Mouse (Mus musculus) bone marrow macrophage, adult 2 months (primary cell): ENCODE data around the gene Igsf21. TPM values are rescaled to one million over a fixed set of nuclear protein-coding genes. Genes with fewer than 3 reads are reported as not detected.

Experiments
- H3K27ac ChIP-seq: 2 replicates; pipeline ENCODE4 v1.5.1; 2012; ENCODE audit warnings: low read depth, low read length; ENCODE audit not compliant: insufficient read depth
- H3K4me1 ChIP-seq: 2 replicates; pipeline ENCODE4 v1.6.1; 2012; ENCODE audit warnings: low read length; ENCODE audit not compliant: control insufficient read depth, insufficient read depth
- H3K4me3 ChIP-seq: 2 replicates; pipeline ENCODE4 v1.5.1; 2012; ENCODE audit warnings: mild to moderate bottlenecking, low read length, moderate library complexity; ENCODE audit not compliant: insufficient read depth
- CTCF ChIP-seq: IDR thresholded peaks from 2 replicates; pipeline ENCODE4 v1.5.1; 2012; ENCODE audit warnings: low read depth, mild to moderate bottlenecking, low read length, moderate library complexity
- POLR2A ChIP-seq: IDR thresholded peaks from 2 replicates; pipeline ENCODE4 v1.6.1; 2012; ENCODE audit warnings: mild to moderate bottlenecking, low read depth, low read length, borderline replicate concordance
- polyA plus RNA-seq: library from polyadenylated mRNA; stranded (reverse); fragments of >200 nt; gene quantifications from 2 replicates; pipeline ENCODE4 v1.2.4, GENCODE M21; 2012; ENCODE audit not compliant: missing spikeins, insufficient read depth, insufficient read length

Gene Igsf21
- polyA plus RNA-seq, 1 experiment: not detected

- TF ChIP-seq CTCF (no peak), POLR2A (no peak)
- H3K27ac ChIP-seq: no peak overlapping the region
- no peak overlapping the region for H3K4me3 ChIP-seq
- H3K4me1 ChIP-seq: no peaks in the 10 kb centered on the region
Measured at GRCm38 (mm10) chr4:140117275-140117691, 129.3 kb downstream of the Igsf21 start.

DNA sequence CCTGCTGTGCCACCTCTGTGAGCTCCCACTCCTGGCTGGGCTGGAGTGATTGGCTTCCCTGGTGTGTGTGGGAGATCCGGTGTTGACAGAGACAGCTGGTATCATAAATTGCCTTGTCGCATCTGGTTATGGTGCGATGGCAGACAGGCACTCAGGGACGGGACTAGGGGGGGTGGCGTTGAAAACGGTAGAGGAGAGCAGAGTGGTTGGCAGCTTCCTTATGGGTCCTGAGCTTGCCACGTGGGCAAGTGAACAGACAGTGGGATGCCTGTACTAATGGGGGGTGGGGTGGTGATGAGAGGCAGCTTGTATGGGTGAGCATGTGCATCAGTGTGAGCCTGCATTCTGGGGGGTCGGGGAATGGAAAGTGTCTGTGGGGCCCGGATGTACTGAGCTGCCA lies 130.8 kb downstream of the Igsf21 start:
- TF ChIP-seq CTCF (no peak), POLR2A (no peak)
- H3K27ac ChIP-seq: no peak overlapping the region
- H3K4me1 ChIP-seq: no peaks in the 10 kb centered on the region
- H3K4me3 ChIP-seq: no peak overlapping the region

DNA sequence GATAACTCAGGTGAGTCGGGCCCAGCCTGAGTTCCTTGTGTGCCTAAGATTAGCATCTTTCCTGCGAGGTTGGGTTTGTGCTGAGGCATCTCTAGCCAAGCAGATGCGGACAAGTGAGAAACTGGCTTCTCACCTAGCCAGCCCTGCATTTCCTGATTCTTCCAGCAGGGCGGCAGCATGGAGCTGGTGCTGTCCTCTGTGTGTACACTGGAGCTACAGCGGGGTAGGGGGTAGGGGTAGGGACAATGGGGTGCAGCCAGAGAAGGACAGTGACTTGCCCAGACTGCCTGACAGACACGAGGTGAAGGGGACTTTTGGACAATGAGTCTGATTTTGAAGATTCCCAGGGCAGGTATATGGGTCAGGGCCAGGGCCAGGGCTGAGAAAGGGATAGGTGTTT lies 131.5 kb downstream of the Igsf21 start:
- H3K27ac ChIP-seq: no peak overlapping the region
- H3K4me1 ChIP-seq: no peaks in the 10 kb centered on the region
- TF ChIP-seq POLR2A (no peak), CTCF (no peak)
- no peak overlapping the region for H3K4me3 ChIP-seq

- TF ChIP-seq POLR2A (no peak), CTCF (no peak)
- no peaks in the 10 kb centered on the region for H3K4me1 ChIP-seq
- H3K4me3 ChIP-seq: no peak overlapping the region
- no peak overlapping the region for H3K27ac ChIP-seq
Measured at GRCm38 (mm10) chr4:140113690-140114475, 132.7 kb downstream of the Igsf21 start.

DNA sequence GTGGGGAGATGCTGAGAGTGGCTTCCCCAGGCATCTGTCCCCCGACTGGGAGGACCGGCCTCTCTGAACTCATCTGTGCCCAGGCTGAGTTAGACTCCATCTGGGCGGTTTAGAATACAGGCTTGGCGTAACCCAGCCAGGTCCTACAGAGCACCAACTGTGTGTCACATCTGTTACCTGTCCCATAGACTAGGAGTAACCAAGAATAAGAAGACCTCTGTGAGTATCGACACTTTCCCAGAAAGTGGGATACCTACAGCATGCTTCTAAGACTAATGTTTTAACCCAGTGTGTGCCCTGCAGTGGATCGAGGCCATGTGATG lies 137.0 kb downstream of the Igsf21 start:
- no peak overlapping the region for H3K4me3 ChIP-seq
- TF ChIP-seq CTCF: no peak
- TF ChIP-seq POLR2A: no peak
- no peak overlapping the region for H3K27ac ChIP-seq
- no peaks in the 10 kb centered on the region for H3K4me1 ChIP-seq

DNA sequence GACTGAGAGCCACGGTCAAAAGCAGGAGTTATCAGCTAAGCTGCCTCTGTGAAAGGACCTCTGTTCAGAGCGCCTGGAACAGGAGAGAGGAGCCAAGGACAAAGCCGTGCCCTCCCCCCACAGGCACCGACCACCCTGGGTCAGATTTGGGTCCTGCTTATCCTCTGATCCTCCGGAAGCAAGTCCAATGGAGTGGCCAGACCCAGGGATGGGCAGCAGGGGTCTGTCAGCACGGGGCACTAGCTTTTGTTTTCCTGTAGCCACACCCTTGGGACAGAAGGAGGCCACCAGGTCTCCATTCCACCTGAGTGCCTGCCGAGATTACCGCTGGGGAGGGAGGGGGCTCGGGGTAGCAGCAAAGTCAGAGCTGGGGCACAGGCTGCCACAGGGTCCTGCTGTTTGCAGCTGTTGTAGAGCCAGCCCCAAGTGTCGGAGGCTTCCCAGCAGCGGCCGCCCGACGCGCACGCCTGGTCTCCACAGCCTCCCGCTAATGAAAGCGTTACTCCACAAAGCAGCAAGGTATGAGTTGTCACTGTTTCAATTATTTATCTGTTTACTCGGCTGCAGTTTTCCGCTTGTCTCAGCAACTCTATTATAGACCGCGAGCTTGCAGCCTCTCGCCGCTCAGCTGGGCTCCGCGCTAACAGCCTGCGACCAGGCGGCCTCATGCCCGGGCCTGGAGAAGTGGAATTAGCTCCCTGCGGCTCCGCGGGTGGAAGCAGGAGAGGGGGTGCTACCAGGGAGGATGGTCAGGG lies 137.5 kb downstream of the Igsf21 start:
- Histone ChIP-seq H3K27ac (no peak overlapping the region), H3K4me1 (no peaks in the 10 kb centered on the region), H3K4me3 (no peak overlapping the region)
- TF ChIP-seq CTCF (no peak), POLR2A (no peak)

DNA sequence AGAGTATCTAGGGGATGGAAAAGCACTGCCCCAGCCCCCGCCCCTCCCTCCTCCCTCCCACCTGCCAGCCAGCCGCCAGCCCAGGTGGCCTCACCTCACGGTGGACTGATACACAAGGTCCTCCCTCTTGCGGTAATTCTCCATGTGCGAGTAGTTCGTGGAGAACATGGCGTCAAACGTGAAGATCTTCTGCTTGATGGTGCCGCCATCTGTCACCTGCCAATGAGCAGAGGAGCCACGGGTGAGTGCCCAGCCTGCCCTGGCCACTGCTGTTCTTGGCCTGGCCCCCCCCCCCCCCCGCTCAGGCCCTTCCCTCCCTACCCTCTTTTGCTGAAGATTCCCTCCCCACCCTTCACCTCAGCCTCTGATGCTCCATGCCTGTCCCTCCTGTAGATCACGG lies 139.4 kb downstream of the Igsf21 start:
- no peak for TF ChIP-seq CTCF
- no peak for TF ChIP-seq POLR2A
- no peak overlapping the region for H3K4me3 ChIP-seq
- H3K27ac ChIP-seq: no peak overlapping the region

DNA sequence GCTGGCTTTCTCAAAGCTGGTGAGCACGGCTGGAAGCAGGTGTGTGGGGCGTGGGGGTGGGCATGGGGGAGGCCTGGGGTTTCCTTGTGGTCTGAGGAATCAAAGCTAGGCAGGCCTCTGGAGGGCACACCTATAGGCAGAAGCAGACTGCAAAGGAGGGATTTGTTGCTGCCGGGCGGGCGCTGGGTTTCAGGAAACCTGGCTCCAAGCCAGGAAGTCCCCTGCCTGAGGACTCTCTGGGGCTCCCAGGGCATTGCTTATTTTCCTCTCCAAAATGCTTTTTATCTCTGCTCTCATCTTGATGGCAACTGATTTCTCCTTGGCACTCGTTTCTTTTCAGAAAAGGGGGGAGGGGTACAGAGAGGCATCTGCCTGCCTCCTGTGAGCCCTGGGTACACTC lies 141.8 kb downstream of the Igsf21 start:
- Histone ChIP-seq H3K4me3 (no peak overlapping the region), H3K4me1 (no peaks in the 10 kb centered on the region), H3K27ac (no peak overlapping the region)
- TF ChIP-seq POLR2A: no peak
- TF ChIP-seq CTCF: no peak

More for the DNA sequence above, 139.4 kb downstream of the Igsf21 start:
- H3K4me1 ChIP-seq: no peaks in the 10 kb centered on the region

DNA sequence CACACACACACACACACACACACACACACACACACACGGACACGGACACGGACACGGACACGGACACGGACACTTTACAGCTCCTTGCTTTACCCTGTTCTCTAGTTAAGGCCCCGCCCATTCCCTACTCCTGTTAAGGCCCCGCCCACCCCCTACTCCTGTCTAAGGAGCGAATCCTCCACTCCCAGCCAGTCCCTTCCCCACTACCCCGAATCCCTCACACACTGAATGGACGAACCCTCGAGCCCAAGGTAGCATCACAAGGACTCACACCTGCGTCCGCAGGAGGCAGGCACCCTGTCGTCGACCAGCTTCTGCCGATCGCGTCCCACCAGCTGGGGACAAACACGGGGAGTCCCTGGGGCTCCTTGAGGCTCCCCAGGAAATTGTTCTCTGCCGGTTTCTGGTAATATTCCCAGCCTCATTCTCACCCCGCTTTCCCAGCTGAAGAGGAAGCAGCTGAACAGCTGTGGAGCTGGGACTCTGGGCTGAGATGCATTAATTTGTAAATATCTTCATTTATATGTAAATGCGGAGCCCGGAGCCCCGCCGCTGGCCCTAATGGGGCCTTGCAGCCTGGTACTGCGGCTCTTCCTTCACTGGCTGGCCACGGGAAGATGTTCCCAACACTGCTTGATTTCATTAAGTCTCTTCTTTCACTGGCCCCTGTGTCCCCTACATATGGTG lies 143.1 kb downstream of the Igsf21 start:
- no peaks in the 10 kb centered on the region for H3K4me1 ChIP-seq
- H3K27ac ChIP-seq: no peak overlapping the region
- TF ChIP-seq POLR2A: no peak
- TF ChIP-seq CTCF: no peak
- no peak overlapping the region for H3K4me3 ChIP-seq

GRCm38 (mm10) chr4:140102581-140103200 lies 143.9 kb downstream of the Igsf21 start:
- TF ChIP-seq CTCF (no peak), POLR2A (no peak)
- H3K27ac ChIP-seq: no peak overlapping the region
- no peak overlapping the region for H3K4me3 ChIP-seq
- no peaks in the 10 kb centered on the region for H3K4me1 ChIP-seq

DNA sequence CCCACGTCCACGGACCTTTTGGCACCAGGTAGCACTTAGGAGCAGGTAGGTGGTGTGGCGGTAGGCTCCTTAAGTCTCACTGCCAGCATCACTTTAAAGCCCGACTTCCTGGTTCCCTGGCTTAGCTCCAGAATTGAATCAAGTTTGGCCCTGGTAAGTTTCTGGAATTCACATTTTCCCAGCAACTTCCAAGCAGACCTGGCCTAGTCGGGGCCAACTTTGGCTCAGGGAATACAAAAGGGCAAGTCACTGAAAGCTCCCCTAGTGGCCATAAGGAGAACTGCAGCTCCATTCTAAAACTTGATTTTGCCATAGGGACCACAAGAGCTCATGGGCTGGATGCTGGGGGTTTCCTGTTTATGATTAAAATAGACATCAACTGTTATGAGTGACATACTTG lies 145.5 kb downstream of the Igsf21 start:
- TF ChIP-seq POLR2A: no peak
- TF ChIP-seq CTCF: no peak; the same call in 1 of the 2 replicates
- Histone ChIP-seq H3K4me3 (no peak overlapping the region), H3K27ac (no peak overlapping the region), H3K4me1 (no peaks in the 10 kb centered on the region)
